Mouse (Mus musculus): ENCODE results near the gene Zfp184. TPM values are rescaled to one million over a fixed set of nuclear protein-coding genes. Genes with fewer than 3 reads are reported as not detected.

The Zfp184 gene
- total and polyA plus RNA-seq, 3 experiments: 0.42 to 1.0 TPM; not detected in 1

GRCm38 (mm10) chr13:22007121-22007510 lies 62.2 kb downstream of the Zfp184 start:
- Histone ChIP-seq H3K4me3 (ENCODE audit: control insufficient read depth in 1 of 2, insufficient read depth in 1 of 2, low read depth in 2 of 2, low read length in 2 of 2) (no peak overlapping the region), H3K9me3 (replicated peaks; ENCODE audit: insufficient read depth, low read length) (no peaks in the 10 kb centered on the region), H3K27me3 (ENCODE audit: control insufficient read depth in 1 of 2, insufficient read depth in 2 of 2, low read length in 2 of 2) (peaks cover 2 to 10% of the 10 kb centered on the region in 2 experiments; a peak in 3 of 4 replicates), H3K27ac (ENCODE audit: control insufficient read depth, low read depth, low read length) (no peak overlapping the region), H3K36me3 (ENCODE audit: control insufficient read depth in 1 of 2, insufficient read depth in 2 of 2, low read length in 2 of 2) (peaks cover 0 to 6% of the 10 kb centered on the region in 2 experiments; a peak in 2 of 4 replicates), H3K79me2 (ENCODE audit: control insufficient read depth, insufficient read depth, low read length, poor library complexity) (no peaks in the 10 kb centered on the region), H3K4me1 (ENCODE audit: control insufficient read depth in 1 of 2, insufficient read depth in 2 of 2, low read length in 2 of 2) (peaks cover 0 to 9% of the 10 kb centered on the region in 2 experiments; a peak in 2 of 4 replicates), H3K9ac (ENCODE audit: control insufficient read depth, low read depth, low read length, poor library complexity, severe bottlenecking) (no peak overlapping the region)
- TF ChIP-seq SIN3A (IDR thresholded peaks at IDR 0.05; ENCODE audit: low read length): no peak
- no peak for DNase-seq (ENCODE audit: low read depth, low spot score)

- Histone ChIP-seq H3K9me3 (replicated peaks; ENCODE audit: insufficient read depth, low read length) (no peaks in the 10 kb centered on the region), H3K9ac (ENCODE audit: control insufficient read depth, low read depth, low read length, poor library complexity, severe bottlenecking) (no peak overlapping the region), H3K27me3 (ENCODE audit: control insufficient read depth in 1 of 2, insufficient read depth in 2 of 2, low read length in 2 of 2) (peaks cover 2 to 10% of the 10 kb centered on the region in 2 experiments; a peak in 3 of 4 replicates), H3K36me3 (ENCODE audit: control insufficient read depth in 1 of 2, insufficient read depth in 2 of 2, low read length in 2 of 2) (peaks cover 0 to 3% of the 10 kb centered on the region in 2 experiments; a peak in 2 of 4 replicates), H3K79me2 (ENCODE audit: control insufficient read depth, insufficient read depth, low read length, poor library complexity) (no peaks in the 10 kb centered on the region), H3K4me1 (ENCODE audit: control insufficient read depth in 1 of 2, insufficient read depth in 2 of 2, low read length in 2 of 2) (peaks cover 0 to 4% of the 10 kb centered on the region in 2 experiments; a peak in 2 of 4 replicates), H3K27ac (ENCODE audit: control insufficient read depth, low read depth, low read length) (no peak overlapping the region), H3K4me3 (ENCODE audit: control insufficient read depth in 1 of 2, insufficient read depth in 1 of 2, low read depth in 2 of 2, low read length in 2 of 2) (no peak overlapping the region)
- TF ChIP-seq HCFC1 (IDR thresholded peaks at IDR 0.05; ENCODE audit: low read depth, low read length) (no peak), MYC (IDR thresholded peaks at IDR 0.05; ENCODE audit: low read depth, low read length) (no peak), CHD1 (IDR thresholded peaks at IDR 0.05; ENCODE audit: low read depth, low read length) (no peak), BHLHE40 (IDR thresholded peaks at IDR 0.05; ENCODE audit: borderline replicate concordance, low read depth, low read length) (no peak), TCF12 (IDR thresholded peaks at IDR 0.05; ENCODE audit: low read depth, low read length) (no peak), CHD2 (IDR thresholded peaks at IDR 0.05; ENCODE audit: low read length) (no peak), SMC3 (IDR thresholded peaks at IDR 0.05; ENCODE audit: low read depth, low read length) (no peak), CTCF (IDR thresholded peaks at IDR 0.05 in 2 of 3, conservative IDR thresholded peaks at IDR 0.05 in 1 of 3; ENCODE audit: control insufficient read depth in 1 of 3, insufficient read depth in 1 of 3, low read depth in 2 of 3, low read length in 3 of 3, poor library complexity in 1 of 3, severe bottlenecking in 1 of 3) (no peak), MXI1 (IDR thresholded peaks at IDR 0.05; ENCODE audit: low read depth, low read length) (no peak)
- DNase-seq (ENCODE audit: low read depth, low spot score): no peak
Measured at GRCm38 (mm10) chr13:22007872-22008271, 63.0 kb downstream of the Zfp184 start.

- Histone ChIP-seq H3K27me3 (ENCODE audit: control insufficient read depth in 1 of 2, insufficient read depth in 2 of 2, low read length in 2 of 2) (peaks cover 2 to 10% of the 10 kb centered on the region in 2 experiments; a peak in 3 of 4 replicates), H3K4me1 (ENCODE audit: control insufficient read depth in 1 of 2, insufficient read depth in 2 of 2, low read length in 2 of 2) (no peaks in the 10 kb centered on the region; a peak in 1 of 4 replicates), H3K9me3 (replicated peaks; ENCODE audit: insufficient read depth, low read length) (no peaks in the 10 kb centered on the region), H3K4me3 (ENCODE audit: control insufficient read depth in 1 of 2, insufficient read depth in 1 of 2, low read depth in 2 of 2, low read length in 2 of 2) (no peak overlapping the region), H3K79me2 (ENCODE audit: control insufficient read depth, insufficient read depth, low read length, poor library complexity) (no peaks in the 10 kb centered on the region), H3K36me3 (ENCODE audit: control insufficient read depth in 1 of 2, insufficient read depth in 2 of 2, low read length in 2 of 2) (peaks cover 0 to 3% of the 10 kb centered on the region in 2 experiments; a peak in 2 of 4 replicates), H3K9ac (ENCODE audit: control insufficient read depth, low read depth, low read length, poor library complexity, severe bottlenecking) (no peak overlapping the region), H3K27ac (ENCODE audit: control insufficient read depth, low read depth, low read length) (no peak overlapping the region)
- TF ChIP-seq MAX (IDR thresholded peaks at IDR 0.05; ENCODE audit: low read length) (no peak), MYB (IDR thresholded peaks at IDR 0.05; ENCODE audit: low read depth, low read length) (no peak)
- no peak for DNase-seq (ENCODE audit: low read depth, low spot score)
Measured at GRCm38 (mm10) chr13:22008707-22009106, 63.8 kb downstream of the Zfp184 start.
